Mouse (Mus musculus) adrenal gland, postnatal 14 days (tissue): ENCODE data around the gene Slc17a4. TPM values are rescaled to one million over a fixed set of nuclear protein-coding genes. Genes with fewer than 3 reads are reported as not detected.

Experiments used
- DNase-seq: peaks from one replicate; pipeline ENCODE4 v3.0.0; 2021; ENCODE audit warnings: mixed read lengths
- long read RNA-seq, 2 experiments: library from polyadenylated mRNA; stranded (forward); transcript quantifications; one replicate each; pipeline ENCODE4 v2.0.0; 2021
- total RNA-seq: library from RNA; stranded (reverse); gene quantifications from 2 replicates; pipeline ENCODE4 v1.2.3, GENCODE M21; 2021

Slc17a4 gene
- total RNA-seq, result 0.45 and 4.8 TPM in 2 replicates
- long read RNA-seq, experiment 1, partial matches to known transcripts, result 0 of 1 reads
- long read RNA-seq, experiment 1, other reads (novel, unspliced or antisense), result 1 of 1 reads
- long read RNA-seq, experiment 2, transcript Slc17a4-201 (12 exons, 1,604 nt), result major isoform, 5 of 6 reads
- long read RNA-seq, experiment 2, partial matches to known transcripts, result 0 of 6 reads
- long read RNA-seq, experiment 2, other reads (novel, unspliced or antisense), result 1 of 6 reads

DNA sequence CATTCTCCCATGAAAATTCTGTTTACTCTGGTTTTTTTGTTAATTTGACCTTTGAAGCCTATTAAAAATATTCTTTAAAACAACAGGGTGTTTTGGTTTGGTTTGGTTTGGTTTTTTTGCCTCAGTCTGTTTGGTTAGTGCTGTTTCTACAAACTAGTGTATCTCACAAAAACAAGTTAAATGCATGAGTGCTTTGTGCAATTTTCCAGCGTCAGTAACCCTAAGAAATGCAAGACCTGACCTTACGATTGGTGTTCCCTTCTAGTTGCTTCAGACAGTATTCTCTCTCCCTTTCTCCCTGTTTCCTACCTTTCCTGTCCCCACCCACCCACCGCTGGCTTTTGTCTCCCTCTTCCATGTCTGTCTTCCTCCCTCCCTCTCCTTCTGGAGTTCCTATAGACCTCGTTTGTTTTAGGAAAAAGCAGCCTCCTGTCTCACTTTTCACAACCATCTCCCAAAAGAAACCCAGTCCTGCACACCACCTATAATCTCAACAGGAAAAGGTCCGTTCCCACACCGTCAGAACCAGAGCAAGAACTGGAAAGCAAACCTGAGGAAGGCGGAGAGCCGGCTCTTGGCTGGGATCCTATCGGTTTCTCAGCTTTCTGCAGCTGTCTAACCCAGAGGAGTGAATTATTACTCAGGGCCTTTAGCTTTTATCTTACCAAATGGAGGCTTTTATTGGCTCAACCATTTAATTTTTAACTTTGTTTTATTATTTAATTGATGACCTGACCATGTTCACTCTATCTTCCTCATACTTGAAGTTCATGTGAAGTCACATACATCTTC is at the start of gene Slc17a4:
Slc17a4 (minus strand) TSS at position 634 of the 792 bp plus-strand sequence.
- DNase-seq, result peak; percentile 21

GRCm38 (mm10) chr13:23959776-23960175 is 45.0 kb upstream of the Slc17a4 start:
- no peak for DNase-seq

- DNase-seq, result peak; percentile 66
Observed at GRCm38 (mm10) chr13:23950928-23951327, 36.1 kb upstream of the Slc17a4 start.

DNA sequence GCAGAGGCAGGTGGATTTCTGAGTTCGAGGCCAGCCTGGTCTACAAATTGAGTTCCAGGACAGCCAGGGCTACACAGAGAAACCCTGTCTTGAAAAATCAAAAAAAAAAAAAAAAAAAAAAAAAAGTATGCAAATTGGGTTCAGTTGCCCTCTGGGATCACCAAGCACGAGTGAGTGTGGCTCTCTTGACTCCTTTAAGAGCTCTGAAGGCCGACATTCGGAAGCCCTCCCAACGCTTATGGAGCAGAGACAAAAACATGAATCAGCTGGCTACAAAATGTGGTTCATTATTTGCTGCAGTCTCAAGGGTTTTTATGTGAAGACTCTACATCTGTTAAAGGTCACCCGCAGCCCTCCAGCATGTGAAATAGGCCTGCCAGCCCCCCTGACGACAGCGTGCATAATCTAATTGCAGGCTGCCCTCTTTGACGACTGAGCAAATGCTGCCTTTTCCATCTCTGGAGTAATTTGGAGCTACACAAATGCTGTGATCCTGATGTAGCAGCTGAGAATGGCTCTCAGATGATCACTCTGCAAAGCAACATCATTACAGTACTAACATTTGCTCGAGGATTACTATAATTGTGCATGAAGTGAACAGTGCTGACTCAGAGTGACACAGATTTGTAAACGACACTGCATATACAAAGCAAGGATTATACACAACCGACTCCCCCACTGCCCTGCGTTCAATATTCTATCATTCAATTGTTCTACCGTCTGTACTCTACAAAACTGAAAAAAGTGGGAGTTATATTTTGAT is 34.9 kb upstream of the Slc17a4 start:
- no peak for DNase-seq

DNA sequence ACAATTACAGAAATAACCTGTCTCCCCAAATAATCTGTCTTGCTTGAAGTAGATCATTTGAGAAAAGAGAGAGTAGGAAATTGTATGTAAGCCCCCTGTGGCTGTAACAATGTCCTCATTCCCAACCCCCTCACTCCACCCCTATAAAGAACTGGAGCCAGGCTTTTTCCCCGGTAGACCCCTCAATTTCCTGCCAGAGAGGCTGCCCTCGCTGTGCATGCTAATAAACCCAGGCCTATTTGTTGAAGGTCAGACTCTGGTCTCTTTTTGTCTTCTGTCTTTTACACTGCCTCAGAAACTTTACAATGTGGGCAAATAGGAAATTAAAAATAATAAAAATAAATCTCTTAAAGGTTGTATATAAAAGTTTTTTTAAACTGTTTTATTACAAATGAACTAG is 31.4 kb upstream of the Slc17a4 start:
- no peak for DNase-seq

DNA sequence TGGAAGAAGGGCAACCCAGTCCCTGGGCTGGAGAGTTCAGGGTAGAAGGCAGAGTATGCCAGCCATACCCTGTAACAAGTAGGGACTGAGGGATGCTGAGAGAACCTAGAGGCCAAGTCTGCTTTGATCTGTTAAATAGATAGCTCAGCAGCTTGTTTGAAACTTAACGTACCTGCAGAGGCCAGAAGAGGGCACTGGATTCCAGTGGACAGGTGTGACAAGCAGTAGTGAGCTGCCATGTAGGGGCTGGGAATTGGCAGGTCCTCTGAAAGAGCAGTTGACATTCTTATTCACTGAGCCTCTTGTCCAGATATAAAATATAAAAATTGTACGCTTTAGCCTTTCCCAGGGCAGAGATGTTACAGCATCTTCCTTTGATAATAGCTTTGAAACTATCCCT is 28.1 kb upstream of the Slc17a4 start:
- DNase-seq, result no peak

- DNase-seq, result no peak
Observed at GRCm38 (mm10) chr13:23940291-23940690, 25.5 kb upstream of the Slc17a4 start.

- peak; percentile 56 for DNase-seq
Observed at GRCm38 (mm10) chr13:23938699-23939098, 23.9 kb upstream of the Slc17a4 start.

DNA sequence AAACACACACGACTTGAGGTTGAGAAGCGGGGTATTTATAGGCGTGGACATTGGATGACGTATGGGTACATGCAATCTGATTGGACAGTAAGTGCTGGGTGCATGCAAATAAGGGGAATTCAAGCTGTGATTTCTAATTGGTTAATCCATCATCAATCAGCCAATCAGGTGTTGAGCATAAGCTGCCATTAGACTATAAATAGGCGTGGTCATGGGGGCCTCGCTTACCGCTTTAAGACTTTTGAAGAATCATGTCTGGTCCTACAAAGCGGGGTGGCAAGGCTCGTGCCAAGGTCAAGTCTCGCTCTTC is 19.4 kb upstream of the Slc17a4 start, which contains the start of gene Hist1h2aa:
Hist1h2aa (plus strand) TSS at position 252 of the 310 bp plus-strand sequence.
- DNase-seq, result no peak

GRCm38 (mm10) chr13:23933421-23934210 is 18.8 kb upstream of the Slc17a4 start, which contains the start of gene Hist1h2ba:
Hist1h2ba (minus strand) TSS chr13:23934156.
- no peak for DNase-seq

GRCm38 (mm10) chr13:23930904-23931303 is 16.1 kb upstream of the Slc17a4 start:
- DNase-seq, result no peak

DNA sequence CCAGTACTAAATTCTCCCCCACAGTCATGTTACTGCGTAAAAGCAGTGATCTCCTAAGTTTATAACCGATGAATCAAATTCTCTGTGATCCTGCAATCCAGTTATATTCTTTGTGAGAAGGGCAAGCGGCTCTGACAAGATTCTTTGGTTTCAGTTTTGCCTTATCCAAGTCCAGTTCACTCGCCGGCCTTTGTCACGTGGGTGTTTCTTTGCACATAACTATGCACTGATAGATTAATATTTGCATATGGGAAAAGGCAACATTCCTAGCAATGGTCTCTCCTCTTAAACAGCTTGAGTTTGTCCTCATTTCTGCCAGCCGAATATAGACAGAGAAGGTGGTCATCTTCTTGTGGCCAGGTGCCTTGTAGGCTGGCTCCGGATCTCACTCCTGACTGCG is 15.7 kb upstream of the Slc17a4 start:
- no peak for DNase-seq

- no peak for DNase-seq
Observed at GRCm38 (mm10) chr13:23928637-23929036, 13.8 kb upstream of the Slc17a4 start.

DNA sequence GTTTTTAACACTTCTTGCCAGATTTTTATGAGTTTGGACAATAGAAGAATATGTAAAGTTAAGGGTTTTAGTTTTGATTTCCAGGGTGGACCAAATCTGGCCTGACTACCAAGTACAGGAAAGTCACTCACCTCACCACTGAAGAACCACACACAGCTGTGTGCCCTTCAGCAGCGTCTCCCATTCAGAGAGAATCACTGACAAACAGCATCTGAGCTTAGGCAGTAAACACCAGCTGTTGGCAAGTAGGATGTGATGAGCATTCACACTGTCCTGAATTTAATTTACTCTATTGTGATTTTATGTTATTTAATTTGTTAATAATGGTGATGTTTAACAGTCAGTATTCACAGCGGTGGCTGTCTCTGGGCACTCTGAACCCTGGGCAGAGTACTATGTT is 11.0 kb upstream of the Slc17a4 start:
- no peak for DNase-seq

- DNase-seq, result no peak
Observed at GRCm38 (mm10) chr13:23917674-23918073, 2.9 kb upstream of the Slc17a4 start.

DNA sequence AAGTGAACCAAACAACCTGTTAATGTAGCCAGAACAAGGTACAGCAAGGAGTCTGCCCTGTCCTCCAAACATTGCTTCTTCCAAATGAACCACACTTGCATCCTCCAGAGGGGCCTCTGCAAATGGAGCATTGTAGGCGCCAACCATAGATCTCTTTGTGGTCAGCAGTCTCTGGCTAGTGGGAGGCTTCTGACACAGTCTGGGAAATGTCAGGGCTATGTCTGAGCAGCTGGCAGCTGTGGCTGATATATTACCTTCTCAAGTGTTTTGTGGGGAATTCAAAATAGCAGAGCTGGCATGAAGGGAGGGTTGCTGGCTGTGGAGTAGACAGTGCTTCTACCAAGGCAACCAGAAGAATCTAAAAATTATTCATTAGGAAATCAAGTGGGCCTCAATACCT is 1.3 kb upstream of the Slc17a4 start:
- DNase-seq, result peak; percentile 50

DNA sequence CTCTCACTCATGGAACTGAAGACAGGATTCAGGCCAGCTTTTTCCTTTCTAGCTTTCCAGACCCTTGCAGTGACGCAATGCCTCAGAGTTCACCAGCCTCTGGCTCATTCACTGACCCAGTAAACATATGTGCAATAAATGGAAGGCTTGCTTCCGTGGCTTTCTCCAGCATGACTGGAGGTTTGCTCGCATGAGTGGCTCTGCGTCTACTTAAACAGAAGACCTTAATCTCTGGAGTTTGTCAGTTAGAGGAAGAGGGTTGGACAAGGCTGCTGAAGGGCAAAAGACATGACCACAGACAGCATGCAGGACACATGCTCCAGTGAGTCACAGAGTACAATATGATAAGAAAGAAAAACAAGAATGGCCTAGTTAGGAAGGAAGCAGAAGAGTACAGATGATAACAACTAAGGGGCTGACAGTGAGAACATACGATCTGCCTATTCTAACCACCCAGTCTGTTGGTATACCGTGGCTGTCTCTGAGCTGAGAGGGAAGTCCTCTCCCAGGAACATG is 960 bp downstream of the Slc17a4 start:
- DNase-seq, result peak; percentile 29

GRCm38 (mm10) chr13:23911335-23911734 is 3.5 kb downstream of the Slc17a4 start:
- no peak for DNase-seq

DNA sequence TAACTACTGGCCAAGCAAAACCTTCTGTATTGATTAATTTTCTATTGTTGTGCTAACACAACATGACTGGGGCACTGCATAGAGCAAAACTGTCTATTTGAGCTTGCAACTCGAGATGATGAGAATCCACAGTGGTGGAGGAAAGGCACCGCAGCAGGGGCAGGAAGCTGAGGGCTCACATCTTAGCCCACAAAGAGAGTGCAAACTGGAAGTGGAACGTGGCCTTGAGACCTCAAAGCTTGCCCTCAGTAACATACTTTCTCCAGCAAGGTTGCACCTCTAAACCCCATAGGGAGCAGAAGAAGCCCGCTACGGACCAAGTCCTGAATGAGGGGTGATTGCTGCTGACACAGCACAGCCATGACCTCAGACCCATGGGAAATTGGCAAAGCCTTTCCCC is 4.7 kb downstream of the Slc17a4 start:
- no peak for DNase-seq

GRCm38 (mm10) chr13:23906906-23907305 is 7.9 kb downstream of the Slc17a4 start:
- no peak for DNase-seq

- DNase-seq, result no peak
Observed at GRCm38 (mm10) chr13:23898242-23898641, 16.6 kb downstream of the Slc17a4 start.

DNA sequence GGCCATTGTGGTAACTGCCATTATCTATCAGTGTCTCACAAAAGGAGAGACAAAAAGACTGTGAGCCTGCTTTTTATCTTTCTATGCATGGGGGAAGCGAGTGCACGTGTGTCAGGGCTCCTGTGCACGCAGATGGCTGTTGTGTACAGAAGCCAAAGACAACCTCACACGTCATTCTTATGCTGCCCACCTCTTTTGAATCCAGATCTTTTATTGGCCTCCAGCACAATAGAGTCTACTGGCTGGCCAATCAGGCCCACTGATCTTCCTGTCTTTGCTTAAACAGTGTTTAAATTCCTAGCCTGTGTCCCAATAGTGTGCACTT is 21.6 kb downstream of the Slc17a4 start:
- no peak for DNase-seq
